Mouse (Mus musculus) frontal cortex, postnatal 36 days (tissue): Measurements from ENCODE around the gene Slc12a8.
A peak's percentile ranks its signal among the peaks of the same experiment; 100 is the strongest.

Experiments
- DNase-seq, 2 experiments: peaks; one replicate each; pipeline ENCODE4 v3.0.0; 2022; ENCODE audit warnings: low spot score in 2 of 2

The Slc12a8 gene

DNA sequence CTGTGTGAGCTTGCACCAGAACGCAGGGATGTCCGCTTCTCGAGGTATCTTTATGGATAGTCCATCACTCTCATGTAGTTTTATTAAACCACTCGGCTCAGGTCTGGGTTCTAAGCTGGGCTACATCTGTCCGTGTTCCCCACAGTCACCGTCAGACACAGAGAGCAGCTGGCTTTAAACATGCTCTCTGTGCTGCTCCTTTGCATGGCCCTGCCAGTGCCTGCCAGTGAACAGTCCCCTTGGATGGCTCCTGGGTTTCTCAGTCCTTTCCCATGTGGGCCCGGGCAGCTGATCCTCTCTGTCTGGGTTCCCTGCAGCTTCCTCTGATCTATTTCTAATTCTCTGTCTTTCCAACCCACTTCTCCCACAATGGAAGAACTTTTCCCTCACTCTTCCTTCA is 93.3 kb downstream of the Slc12a8 start:
- no peak for DNase-seq

DNA sequence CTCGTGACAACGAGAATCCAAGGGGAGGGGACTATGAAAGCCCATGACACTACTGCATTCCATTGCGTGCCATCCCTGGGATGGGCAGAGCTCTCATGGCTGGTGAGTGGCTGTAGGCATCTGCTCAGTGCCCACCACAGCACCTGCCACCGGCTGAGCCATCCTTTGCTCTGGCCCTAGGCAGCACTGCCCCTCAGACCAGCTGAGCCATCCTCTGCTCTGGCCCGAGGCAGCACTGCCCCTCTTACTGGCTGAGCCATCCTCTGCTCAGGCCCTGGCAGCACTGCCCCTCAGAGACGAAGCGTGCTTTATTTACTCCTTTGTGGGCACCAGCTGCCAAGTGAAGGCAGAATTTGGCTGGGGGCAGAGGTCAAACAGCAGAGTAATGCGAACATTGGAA is 94.2 kb downstream of the Slc12a8 start:
- DNase-seq = no peak

DNA sequence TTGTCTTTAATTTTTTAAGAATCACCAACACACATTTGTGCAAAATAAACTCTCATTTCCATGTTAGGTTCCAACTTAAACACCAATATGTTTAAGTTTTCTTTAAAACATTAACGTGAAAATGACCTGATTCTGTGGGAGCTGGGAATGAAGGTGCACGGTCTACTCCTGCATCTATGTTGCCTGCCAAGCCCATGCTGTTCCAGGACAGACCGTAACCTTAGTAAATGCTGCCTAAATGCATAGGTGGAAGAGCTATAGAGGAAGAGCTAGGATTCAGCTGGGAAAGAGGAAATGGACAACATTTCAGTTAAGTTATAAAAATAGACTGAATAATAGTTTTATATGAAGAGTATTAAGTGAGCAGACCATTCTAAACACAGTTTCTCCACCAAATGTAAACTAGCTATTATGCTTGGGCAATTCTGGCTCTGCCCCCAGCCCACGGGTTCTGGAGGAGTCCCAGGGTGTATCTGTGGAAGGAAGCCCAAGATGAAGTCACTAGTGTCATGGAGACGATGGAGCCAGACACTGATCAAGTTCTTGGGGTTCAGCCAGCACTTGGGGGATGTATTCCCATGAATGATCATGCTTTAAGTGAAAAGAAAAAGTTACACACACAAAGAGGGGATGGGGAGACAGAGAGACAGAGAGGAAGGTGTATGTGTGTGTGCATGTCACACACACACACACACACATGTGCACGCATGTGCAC is 95.1 kb downstream of the Slc12a8 start:
- DNase-seq = no peak

DNA sequence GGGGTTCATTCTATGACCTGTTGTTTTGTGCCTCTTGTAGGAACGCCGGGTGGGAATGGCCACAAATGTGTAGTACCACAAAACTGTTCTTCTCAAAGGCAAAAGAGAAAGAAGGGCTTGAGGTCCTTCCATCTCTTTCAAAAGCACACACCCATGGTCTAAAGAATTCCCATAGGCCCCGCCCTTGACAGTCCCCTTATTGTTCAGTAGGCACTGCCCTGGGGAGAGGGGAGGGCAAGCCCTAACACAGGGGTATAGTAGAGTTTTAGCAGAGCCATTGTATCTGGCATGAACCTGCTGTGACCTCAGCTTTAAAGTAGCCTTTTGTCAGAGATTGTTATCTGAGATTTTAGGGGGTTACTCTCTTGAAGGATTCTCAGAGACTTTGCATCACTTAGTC is 98.9 kb downstream of the Slc12a8 start:
- no peak for DNase-seq

DNA sequence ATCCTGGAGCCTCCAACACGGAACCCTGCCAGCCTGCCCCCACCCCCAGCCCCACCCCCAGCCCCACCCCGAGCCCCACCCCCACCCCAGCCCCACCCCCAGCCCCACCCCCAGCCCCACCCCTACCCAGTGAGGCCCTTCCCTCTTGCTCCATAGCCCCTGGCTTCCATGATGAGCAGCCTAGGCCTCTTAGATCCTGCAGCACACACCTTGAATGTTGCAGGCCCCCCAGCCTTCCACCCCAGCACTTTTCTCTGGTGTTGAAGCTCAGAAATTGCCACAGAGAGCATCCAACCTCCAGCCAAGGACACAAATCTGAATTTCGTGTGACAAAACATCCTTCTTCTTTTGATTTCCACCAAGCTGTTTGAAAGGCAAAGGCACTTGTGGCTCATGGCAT is 104.7 kb downstream of the Slc12a8 start:
- DNase-seq = no peak

DNA sequence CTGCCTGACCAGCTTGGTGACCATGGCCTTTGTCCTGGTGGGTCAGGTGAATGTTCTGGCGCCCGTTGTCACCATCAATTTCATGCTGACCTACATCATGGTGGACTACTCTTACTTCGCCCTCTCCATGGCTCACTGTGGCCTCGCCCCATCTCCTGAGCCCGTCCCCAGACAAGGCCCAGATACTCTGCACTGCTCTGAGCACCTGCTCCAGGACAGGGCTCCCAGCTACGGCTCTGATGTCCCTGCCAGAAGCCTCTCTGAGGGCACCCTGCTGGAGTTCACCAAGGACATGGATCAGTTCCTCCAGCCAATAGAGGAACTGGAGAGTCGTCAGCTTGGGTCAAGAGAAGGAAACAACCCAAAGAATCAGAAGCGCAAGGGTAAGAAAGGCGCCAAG is 107.5 kb downstream of the Slc12a8 start:
- DNase-seq = no peak

DNA sequence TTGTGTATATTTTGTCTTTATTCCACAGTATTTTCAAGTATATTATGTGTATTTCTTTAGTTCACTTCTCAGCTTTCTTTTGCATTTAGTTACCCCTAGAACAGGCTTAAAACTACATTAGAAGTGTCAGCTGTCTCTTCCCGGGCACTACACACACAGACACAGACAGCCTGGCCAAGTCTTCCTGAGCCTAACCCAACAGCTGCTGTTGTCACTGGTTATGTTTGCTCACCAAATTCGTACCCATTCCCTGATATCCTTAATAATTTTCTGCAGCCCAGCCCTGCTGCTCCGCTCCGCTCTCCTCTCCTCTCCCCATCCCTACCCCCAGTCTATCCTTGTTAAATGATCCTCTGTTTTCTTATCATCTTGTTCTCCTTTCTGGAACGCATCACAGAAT is 112.4 kb downstream of the Slc12a8 start:
- DNase-seq = no peak

DNA sequence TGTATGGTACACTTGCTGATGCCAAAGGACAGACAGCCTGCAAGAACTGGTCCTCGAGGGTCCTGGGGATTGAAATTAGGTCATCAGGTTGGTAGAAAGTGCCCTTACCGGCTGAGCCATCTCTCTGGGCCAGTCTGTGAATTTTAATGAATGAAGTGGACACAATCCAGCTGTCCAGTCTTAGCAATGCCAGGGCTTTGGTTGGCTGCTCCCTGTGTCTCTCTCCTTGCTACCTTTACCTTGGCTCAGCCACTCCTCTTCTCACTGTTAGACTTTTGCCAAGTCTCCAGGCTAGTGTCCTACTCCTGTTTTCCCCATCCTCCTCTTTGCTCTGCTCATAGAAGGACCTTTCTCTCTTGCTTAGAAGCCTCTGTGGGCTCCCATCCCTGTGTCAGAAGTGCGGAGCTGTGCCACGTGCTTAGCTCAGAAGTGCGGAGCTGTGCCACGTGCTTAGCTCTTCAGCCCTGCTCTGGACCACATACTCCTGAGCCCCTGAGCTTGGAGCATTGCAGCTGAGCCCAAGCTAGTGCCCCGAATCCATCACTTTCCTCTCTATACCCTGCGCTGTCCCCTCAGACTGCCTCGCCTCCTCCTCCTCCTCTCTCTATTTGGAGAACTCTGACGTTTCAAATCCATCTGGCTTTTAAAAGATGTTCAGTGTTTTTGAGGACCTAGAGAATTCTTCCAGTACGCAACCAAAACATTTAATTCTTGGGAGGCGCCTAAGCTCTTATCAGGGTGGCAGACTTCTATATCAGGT is 118.9 kb downstream of the Slc12a8 start:
- DNase-seq = peak; percentile 18 to 44

DNA sequence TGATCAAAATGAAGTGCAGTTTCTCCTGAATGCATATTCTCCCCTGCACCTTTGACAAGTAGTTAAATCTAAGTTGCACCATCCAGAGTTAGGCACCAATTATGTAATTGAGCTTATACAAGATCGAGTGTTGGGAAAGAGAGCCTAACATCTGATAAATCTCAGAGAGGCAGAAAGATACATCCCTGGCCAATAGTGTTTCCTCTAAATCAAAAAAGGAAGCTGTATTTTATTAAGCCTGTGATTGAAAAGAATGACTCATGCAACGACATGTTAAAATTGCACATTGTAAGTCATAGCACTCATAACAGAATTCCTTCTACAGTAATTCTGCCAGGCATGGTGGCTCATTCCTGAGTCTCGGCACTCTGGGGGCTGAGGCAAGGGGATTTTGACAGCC is 124.7 kb downstream of the Slc12a8 start:
- peak; percentile 7 to 9 for DNase-seq

DNA sequence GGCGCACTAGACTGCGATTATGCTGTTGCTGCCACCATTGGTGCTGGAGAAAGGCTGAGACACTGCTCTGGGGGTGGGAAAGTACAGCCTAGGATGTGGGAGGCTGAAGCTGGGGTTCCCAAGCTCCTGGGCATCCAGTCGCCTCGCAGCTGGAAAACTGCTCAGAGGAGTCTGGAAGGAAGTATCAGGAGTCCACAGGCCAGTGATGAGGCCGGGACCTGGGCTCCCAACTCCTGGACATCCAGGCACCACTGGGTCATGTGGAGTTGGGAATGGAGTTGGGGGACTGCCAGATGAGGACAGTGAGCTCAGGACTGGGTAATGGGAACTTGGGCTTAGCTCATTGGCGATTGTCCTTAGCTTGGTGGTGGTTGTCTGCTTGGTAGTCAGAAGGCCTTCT is 136.0 kb downstream of the Slc12a8 start:
- no peak for DNase-seq

DNA sequence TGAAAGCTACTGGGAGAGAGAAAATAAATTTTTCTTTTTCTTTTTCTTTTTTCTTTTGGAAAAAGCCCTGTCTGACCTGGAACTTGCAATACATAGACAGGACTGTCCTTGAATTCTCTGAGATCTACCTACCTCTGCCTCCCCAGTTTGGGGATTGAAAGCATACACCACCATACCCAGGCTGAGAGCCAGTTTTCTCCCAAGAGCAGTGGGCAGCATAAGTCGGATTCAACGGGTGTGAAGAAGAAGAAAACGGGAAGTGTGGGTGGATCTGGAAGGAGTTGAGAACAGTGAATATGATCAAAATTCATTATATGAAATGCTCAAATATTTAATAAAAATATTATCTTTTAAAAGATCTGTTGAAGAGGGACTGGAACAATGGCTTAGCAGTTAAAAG is 138.3 kb downstream of the Slc12a8 start:
- peak; percentile 42 to 53 for DNase-seq

DNA sequence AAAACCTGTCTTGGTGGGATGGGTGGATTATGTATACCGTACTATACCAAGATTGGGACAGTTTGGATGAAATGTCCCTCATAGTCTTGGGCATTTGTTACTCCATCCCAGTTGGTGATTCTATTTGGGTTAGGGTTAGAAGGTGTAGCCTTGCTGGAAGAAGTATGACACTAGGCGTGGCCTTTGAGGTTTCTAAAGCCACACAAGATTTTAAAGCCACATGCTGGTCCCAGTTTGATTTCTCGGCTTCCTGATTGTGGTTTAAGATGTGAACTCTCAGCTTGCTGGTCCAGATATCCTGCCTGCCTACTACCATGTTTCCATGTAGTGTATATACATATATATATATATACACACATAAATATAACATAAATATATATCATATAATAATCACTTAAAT is 140.1 kb downstream of the Slc12a8 start:
- no peak for DNase-seq

DNA sequence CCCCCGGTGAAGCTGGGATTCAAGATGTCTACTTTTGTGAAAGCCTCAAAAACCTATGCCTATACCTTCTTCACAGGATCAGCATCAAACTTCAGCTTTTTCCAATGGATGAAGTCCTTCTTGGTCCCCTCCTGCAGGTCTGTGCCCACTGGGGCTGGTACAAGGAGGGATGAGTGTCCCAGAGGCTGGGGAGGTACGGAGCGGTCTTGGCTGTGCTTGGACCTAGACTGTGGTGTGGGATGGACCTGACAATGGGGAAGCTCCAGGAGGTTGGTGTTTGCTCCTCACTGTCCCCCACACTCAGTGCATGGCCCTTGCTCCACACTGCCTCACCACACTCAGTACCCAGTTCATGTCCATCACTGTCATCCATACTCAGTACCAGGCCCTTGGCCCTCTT is 141.0 kb downstream of the Slc12a8 start:
- no peak for DNase-seq

DNA sequence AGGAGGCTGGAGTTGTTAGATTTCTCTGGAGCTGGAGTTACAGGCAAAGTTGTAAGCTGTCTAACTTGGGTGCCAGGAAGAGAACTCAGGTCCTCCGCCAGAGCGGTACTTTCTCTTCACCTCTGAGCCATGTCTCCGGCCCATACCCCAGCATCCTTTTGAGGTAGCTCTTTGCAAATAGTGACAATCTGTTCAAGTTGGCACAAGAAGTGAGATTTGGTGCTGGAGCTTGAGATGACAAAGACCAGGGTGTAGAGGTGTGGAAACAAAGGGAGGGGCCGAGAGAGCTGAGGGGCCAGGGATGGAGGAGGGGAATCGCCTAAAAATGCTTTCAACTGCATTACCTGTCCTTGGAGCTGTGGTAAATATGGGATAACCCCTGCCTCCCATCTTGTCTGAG is 142.4 kb downstream of the Slc12a8 start:
- DNase-seq = no peak

DNA sequence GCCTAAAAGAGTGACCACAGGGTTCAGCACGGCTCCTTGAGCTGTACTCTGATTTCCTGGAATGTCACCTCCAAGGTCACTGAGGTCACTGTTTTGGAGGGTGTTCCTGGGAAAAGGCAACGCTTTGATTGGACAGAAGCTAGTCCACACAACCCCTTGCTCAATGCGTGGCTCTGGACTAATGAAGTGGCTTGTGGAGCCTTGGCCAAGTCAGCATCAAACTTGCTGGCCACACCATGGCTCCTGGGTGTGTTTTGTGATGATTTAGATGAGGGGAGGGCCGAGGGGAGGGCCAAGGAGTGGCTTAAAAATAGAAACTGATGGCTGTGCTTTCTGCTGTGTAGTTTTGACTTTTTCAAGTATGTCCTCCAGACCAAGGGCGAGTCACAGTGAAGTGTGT is 143.0 kb downstream of the Slc12a8 start:
- DNase-seq = no peak

DNA sequence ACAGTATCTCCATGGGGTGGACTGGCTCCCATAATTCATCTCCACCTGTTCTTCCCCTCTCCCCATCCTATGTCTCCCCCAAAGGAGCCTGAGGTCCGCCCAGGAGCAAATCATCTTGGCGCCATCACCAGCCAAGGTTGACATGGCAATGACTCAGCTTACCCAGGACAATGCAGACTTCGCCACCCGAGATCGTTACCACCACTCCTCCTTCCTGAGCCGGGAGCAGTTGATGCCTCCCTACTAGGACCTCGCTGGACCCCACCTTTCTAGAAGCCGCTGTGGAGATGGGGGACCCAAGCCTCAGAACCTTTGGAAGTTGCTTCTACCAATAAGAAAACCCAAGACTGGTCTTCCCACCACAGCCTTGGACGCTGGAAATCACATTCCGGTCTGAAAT is 145.7 kb downstream of the Slc12a8 start:
- no peak for DNase-seq

DNA sequence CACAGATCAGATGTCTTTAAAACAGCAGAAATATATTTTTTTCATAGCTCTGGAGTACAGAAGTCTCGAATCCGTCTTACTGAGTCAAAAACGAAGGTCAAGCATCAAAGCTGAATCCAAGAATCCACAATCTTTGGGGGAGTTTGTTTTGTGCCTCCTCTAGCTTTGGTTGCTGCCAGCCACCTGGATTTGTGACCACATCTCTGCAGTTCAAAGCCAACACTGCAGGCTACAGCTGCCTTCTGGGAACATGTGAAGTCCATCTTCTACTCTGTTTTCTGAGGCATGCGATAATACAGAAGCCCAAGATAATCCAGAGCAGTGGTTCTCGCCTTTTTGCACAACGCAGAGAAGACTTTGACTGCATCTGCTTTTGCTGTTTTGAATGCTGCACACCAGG is 149.1 kb downstream of the Slc12a8 start:
- DNase-seq = no peak

DNA sequence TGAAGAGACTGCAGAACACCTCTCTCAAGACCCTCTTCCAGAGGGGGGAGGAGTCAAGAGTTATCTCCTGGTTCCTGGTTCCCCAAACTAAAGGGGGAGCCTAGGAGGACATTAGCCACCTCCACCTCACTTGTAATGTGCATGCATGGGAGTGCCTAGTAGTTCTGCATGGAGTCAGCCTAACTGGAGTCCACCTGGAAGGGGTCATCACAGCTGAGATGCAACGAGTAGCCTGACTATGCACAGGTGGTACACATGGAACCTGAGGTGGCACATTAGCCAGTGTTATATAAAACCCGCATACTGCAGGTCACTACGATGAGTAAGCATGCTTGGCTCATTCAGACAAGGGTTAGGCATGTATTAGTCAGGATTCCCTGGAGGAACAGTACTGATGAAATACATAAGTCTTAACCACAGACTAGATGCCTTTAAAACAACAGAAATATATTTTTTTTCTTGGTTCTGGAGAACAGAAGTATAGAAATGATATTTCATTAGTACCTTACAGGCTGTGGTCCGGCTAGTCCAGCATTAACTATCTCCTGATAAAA is 149.9 kb downstream of the Slc12a8 start:
- no peak for DNase-seq

DNA sequence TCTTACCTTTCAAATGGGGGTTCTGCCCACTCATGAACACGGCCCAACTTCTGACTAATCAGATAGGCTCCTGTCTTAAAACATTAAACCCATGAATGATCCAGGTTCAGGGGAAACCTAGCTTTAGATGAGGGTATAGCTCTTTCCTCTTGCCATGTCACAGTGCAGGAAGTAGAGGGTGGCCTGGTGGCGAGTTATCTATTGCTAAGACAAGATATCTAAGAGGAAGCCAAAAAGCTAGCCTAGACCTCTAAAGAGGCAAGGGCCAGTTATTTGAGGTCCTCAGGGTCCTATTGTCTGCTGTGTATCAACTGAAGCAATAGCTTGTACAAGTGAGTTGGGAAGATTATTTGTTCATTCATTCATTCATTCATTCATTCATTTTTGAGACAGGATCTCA is 151.3 kb downstream of the Slc12a8 start:
- no peak for DNase-seq

DNA sequence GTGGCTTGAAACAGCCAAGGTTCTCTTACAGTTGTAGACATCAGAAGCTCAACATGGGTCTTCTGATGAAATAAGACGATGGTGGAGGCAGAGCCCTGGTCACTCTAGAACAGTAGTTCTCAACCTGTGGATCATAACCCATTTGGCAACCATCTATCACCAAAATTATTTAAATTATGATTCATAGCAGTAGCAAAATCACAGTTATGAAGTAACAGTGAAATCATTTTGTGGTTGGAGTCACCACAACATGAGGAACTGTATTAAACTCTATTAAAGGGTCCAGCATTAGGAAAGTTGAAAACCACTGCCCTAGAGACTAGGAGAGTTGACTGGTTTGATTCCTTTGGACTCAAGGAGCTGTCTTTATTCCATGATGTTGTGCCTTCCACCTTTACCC is 151.9 kb downstream of the Slc12a8 start:
- DNase-seq = no peak

DNA sequence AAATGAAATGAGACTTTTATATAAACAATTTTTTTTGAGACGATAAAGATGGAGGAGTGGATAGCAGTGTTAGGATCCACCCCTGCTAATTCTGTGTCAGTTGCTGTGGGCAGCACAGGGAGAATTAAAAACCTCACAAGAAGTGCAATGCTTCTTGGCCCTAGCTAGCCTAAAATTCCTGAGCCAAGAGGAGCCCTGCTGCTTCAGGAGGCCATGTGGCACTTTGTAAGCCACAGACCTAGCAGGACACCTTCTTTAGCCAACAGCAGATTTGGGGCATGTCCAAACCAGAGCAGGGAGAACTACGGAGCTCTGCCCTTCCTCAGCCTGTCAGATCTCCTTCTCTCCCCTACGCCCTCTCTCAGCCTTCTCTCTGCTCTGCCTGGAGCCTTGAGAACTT is 153.2 kb downstream of the Slc12a8 start:
- DNase-seq = peak in 1 of 2 experiments; percentile 12

DNA sequence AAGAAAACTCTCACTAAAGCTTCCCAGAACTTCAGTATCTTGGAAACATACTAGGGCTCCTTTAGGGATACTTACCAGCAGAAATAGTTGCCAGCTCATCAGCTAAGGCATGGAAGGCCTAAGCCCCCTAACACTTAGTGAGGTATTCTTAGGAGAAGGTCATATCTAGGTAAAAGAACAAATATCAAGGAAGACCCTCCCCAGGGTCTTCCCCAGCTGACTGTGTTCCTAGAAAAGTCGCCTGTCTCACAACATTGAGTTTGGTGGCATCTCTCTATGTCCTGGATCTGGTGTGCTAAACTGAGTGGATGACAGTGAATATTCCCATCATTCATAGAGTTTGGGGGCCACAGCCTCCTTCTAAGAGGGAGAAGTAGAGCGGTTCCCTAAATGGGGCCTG is 153.8 kb downstream of the Slc12a8 start:
- DNase-seq = no peak

DNA sequence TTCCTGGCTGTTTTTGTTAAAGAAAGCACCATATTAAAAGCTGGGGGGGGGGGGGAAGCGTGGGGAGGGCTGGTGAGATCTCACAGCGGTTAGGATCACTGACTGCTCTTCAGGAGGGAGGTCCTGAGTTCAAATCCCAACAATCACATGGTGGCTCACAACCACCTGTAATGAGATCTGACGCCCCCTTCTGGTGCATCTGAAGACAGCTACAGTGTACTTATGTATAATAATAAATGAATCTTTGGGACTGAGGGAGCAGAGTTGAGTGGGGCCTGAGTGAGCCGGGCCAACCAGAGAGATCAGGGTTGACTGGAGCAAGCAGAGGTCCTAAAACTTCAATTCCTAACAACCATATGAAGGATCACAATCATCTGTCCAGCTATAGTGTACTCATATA is 155.1 kb downstream of the Slc12a8 start:
- DNase-seq = no peak
